Mouse (Mus musculus): Measurements from ENCODE around the gene Srrm3. TPM values are rescaled to one million over a fixed set of nuclear protein-coding genes. Genes with fewer than 3 reads are reported as not detected.

Gene Srrm3
- polyA plus RNA-seq (2014; fragmentation: Illumina TruSeq; extraction: RNeasy Lipid Tissue Mini Kit (QIAGEN cat#74804); ENCODE audit: low read depth, low replicate concordance), result not detected

DNA sequence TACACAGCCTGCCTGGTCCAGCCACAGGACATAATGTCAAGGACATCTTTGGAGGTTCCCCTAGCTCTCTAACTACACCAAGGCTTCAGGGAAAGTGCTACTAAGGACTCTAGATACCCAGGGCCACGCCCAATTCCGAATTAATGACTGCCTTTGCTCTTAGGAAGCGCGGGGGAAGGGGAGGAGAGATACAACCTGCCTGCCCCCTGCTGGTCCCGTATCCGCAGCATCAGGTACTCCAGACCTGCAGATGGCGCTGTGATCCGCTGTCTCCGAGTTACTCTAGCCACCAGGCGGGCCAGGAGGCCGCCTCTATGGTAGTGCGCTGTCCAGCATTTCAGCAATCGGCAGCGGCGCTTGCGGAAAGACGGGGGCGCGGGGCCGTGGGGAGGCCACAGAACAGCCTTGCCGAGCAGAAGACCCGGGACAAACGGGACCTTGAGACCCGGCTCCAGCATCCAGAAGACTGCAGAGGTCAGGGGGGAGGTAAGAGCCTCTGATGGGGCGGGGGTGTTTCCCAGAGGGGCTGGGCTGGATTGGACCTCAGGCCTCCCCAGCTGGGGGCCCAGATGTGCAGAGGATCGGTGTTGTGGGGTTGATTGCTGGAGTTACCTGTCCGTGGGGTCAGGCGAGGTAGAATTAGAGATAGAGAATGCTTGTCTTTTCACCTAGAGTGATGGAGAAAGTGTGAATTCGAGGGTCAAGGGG lies at the start of gene Srrm3:
TSS of gene Srrm3 (plus strand) at position 336 of the 708 bp plus-strand sequence.

DNA sequence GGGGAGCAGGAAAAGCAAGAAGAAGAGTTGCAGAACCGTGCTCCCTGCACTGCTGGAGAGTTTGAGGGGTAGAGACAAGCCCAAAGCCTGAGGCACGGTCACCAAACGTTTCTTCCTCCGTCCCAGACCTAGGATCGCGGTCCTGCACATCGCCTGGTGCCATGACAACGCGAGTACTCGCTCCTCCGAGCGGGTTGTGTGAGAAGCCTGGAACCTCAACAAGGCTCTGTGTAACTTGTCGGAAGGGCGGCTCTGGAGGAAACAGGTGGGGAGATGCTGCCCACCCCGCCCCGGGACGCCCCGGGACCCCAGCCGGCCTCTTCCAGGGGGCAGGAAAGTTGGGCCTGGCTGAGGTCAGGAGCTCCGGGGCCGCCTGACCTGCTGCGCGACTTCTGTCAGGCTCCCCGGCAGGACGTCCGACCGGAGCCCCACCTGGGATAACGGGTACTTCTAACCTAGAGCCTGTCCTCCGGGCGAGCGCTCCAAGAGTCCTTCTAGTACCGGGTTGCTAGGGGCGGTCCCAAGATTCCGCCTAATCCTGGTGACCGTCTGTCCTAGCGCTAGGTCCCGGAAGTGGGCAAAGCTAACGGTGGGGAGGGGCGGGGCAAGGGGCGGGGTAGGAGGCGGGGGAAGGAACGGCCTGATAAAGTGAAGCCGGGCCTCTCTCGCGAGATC lies 28.8 kb upstream of the Srrm3 start, which contains the start of gene Styxl1:
TSS of gene Styxl1 (minus strand) at position 590 of the 675 bp plus-strand sequence.

DNA sequence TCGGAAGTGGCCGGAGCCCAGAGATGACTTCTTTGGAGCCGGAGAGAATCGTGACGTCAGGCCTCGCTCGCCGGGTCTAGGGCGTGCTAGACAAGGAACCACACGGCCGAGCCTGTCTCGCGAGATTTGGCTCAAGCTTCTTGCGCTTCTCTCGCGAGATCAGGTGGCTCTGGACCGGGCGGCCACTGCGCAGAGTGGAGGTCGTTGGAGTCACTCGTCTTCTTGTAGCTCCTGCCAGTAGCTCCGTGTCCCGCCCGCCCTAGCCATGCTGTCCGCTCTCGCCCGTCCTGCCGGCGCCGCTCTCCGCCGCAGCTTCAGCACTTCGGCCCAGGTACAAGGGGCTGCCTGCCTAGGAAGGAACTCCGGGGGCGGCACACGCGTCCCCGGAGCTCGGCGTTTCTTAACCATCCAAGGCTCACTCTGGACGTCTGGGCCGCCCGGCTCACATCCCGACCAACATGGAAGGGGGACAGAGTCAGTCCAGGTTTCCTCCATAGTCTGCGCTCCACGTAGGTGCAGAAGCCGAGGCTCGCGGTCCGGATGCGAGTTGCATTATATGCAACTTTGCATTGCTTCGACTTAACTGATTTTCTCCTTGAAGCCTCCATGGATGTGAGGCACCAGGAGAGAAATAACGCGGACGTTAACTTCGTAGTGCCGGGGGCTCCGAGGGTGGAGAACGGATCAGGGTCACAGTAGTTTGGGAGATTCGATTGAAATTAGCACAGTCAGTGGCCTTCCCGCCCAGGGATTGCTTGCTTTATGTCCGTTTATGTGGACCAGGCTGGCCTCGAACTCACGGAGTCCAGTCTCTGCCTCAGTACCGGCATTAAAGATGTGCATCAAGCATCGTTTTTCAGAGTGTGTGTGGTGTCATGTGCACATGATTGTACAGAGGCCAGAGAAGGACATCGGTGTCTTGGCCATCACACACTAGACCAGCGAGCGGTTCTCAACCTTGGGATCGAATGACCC lies 27.9 kb upstream of the Srrm3 start, which contains the start of gene Mdh2:
TSS of gene Mdh2 (plus strand) at position 10 of the 975 bp plus-strand sequence.

DNA sequence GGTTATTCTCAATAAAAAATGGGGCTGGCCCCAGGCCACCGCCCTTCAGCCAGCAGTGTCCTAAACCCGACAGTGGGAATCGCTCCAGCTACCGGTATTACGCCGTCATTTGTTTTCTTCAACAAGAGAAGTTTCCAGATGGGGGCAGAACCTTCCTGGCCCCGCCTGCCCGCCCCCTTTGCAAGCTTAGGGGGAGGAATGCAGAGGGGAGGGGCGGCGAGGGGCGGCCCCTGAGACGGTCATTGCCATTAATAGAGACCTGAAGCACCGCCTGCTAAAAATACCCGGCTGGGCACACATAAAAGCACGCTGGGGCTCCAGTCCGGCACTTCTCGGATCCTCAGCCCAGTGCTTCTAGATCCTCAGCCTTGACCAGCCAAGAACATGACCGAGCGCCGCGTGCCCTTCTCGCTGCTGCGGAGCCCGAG lies 81.0 kb downstream of the Srrm3 start, which contains the start of gene Hspb1:
TSS of gene Hspb1 (plus strand) at position 245 of the 428 bp plus-strand sequence.

Other genes with a start within 250 kb of the Srrm3 start
- gene Ccl26, start 243.3 kb upstream of the Srrm3 start, polyA plus RNA-seq (2014; fragmentation: Illumina TruSeq; extraction: RNeasy Lipid Tissue Mini Kit (QIAGEN cat#74804); ENCODE audit: low read depth, low replicate concordance), result not detected
- gene Ccl24, start 233.8 kb upstream of the Srrm3 start, polyA plus RNA-seq (2014; fragmentation: Illumina TruSeq; extraction: RNeasy Lipid Tissue Mini Kit (QIAGEN cat#74804); ENCODE audit: low read depth, low replicate concordance), result 0.69 TPM
- gene Rhbdd2, start 174.3 kb upstream of the Srrm3 start, polyA plus RNA-seq (2014; fragmentation: Illumina TruSeq; extraction: RNeasy Lipid Tissue Mini Kit (QIAGEN cat#74804); ENCODE audit: low read depth, low replicate concordance), result 8.6 TPM
- gene Por, start 136.9 kb upstream of the Srrm3 start, polyA plus RNA-seq (2014; fragmentation: Illumina TruSeq; extraction: RNeasy Lipid Tissue Mini Kit (QIAGEN cat#74804); ENCODE audit: low read depth, low replicate concordance), result 25.8 TPM
- 4.8 TPM for gene Tmem120a, start 62.4 kb upstream of the Srrm3 start, polyA plus RNA-seq (2014; fragmentation: Illumina TruSeq; extraction: RNeasy Lipid Tissue Mini Kit (QIAGEN cat#74804); ENCODE audit: low read depth, low replicate concordance)
- not detected for gene Styxl1, start 28.5 kb upstream of the Srrm3 start, polyA plus RNA-seq (2014; fragmentation: Illumina TruSeq; extraction: RNeasy Lipid Tissue Mini Kit (QIAGEN cat#74804); ENCODE audit: low read depth, low replicate concordance)
- gene Mdh2, start 28.4 kb upstream of the Srrm3 start, polyA plus RNA-seq (2014; fragmentation: Illumina TruSeq; extraction: RNeasy Lipid Tissue Mini Kit (QIAGEN cat#74804); ENCODE audit: low read depth, low replicate concordance), result 35.4 TPM
- gene Hspb1, start 81.0 kb downstream of the Srrm3 start, polyA plus RNA-seq (2014; fragmentation: Illumina TruSeq; extraction: RNeasy Lipid Tissue Mini Kit (QIAGEN cat#74804); ENCODE audit: low read depth, low replicate concordance), result 1.6 TPM
- gene Ywhag, start 127.7 kb downstream of the Srrm3 start, polyA plus RNA-seq (2014; fragmentation: Illumina TruSeq; extraction: RNeasy Lipid Tissue Mini Kit (QIAGEN cat#74804); ENCODE audit: low read depth, low replicate concordance), result 60.7 TPM
- gene Ssc4d, start 167.6 kb downstream of the Srrm3 start, polyA plus RNA-seq (2014; fragmentation: Illumina TruSeq; extraction: RNeasy Lipid Tissue Mini Kit (QIAGEN cat#74804); ENCODE audit: low read depth, low replicate concordance), result 1.7 TPM
- not detected for gene Zp3, start 173.2 kb downstream of the Srrm3 start, polyA plus RNA-seq (2014; fragmentation: Illumina TruSeq; extraction: RNeasy Lipid Tissue Mini Kit (QIAGEN cat#74804); ENCODE audit: low read depth, low replicate concordance)
- 0.16 TPM for gene Dtx2, start 187.9 kb downstream of the Srrm3 start, polyA plus RNA-seq (2014; fragmentation: Illumina TruSeq; extraction: RNeasy Lipid Tissue Mini Kit (QIAGEN cat#74804); ENCODE audit: low read depth, low replicate concordance)
- gene Upk3b, start 231.6 kb downstream of the Srrm3 start, polyA plus RNA-seq (2014; fragmentation: Illumina TruSeq; extraction: RNeasy Lipid Tissue Mini Kit (QIAGEN cat#74804); ENCODE audit: low read depth, low replicate concordance), result 0.38 TPM
- gene Upk3bl, start 247.6 kb downstream of the Srrm3 start, polyA plus RNA-seq (2014; fragmentation: Illumina TruSeq; extraction: RNeasy Lipid Tissue Mini Kit (QIAGEN cat#74804); ENCODE audit: low read depth, low replicate concordance), result not detected

Data from sigmoid colon, adult 10 weeks (tissue).